Mouse (Mus musculus) heart, postnatal 36 days (tissue): ENCODE measurements at regions not wholly inside any gene's neighbourhood (a gene's known extent, or its start where the extent isn't known, plus 50 kb on each side); places are given as distances from the start of the nearest gene placed in this dataset.

Experiments used
- DNase-seq, 2 experiments: peaks; one replicate each; pipeline ENCODE4 v3.0.0; 2021 to 2022
- intact Hi-C: fragments of 180-260 bp; cut with DNase I; formaldehyde crosslinking; loops from one replicate; pipeline ENCODE4 v1.15.1; 2025

DNA sequence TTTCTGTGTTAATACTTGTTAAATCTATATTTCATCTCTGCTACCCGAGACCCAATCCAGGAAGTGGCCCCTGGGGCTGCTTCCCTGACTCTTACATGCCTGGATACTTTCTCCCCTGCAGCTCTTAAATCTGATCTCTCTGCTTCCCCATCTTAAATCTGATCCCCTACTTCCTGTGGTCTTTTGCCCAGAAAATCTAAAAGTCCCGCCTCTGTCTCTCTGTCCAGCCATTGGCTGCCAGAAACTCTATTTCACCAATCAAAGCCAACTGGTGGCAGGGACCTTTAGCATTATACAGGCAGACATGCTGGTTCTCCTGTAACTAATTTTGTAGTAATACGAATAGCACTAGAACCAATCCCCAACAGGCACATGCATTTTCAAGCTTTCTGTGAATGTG is 59.0 kb upstream of the Ccdc91 start:
- intact Hi-C loops: no loop called here
- DNase-seq: no peak

DNA sequence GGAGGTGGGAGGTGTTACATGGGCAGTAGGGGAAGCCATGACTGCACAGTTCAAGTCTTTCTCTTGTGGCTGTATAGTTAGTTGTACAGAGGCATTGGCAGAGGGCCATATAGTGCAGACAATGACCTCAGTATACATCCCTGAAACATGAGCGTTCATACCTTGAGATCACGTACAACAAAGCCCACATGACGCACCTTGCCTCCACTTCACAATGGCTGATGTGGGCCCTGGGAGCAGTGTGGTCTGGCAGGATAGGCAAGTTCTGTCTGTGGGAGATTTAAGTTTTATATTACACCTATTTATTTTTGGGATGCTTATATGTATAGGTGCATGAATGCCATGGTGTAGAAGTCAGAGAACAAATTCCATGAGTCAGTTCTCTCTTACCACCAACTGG is 61.9 kb upstream of the Ccdc91 start:
- no peak for DNase-seq
- intact Hi-C loops: no loop called here

DNA sequence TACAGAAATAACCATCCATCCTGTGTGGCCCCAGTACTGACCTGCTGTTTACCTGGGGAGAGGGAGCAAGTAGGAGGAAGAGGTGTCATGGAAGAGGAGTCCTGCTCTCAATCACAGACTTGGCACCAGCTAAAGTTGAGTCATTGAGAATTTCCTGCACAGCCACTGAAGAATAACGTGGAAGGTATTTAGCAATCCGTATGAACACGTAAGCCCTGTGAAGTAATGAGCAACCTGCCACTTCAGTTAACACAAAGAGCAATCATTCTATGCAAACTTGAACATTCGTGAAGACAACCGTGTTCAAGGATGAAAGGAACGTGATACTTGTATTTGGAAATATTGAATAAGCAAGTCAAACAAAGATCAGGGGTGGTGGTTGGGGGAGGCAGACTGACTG is 77.6 kb upstream of the Ccdc91 start:
- DNase-seq: no peak
- intact Hi-C loops: no loop called here

DNA sequence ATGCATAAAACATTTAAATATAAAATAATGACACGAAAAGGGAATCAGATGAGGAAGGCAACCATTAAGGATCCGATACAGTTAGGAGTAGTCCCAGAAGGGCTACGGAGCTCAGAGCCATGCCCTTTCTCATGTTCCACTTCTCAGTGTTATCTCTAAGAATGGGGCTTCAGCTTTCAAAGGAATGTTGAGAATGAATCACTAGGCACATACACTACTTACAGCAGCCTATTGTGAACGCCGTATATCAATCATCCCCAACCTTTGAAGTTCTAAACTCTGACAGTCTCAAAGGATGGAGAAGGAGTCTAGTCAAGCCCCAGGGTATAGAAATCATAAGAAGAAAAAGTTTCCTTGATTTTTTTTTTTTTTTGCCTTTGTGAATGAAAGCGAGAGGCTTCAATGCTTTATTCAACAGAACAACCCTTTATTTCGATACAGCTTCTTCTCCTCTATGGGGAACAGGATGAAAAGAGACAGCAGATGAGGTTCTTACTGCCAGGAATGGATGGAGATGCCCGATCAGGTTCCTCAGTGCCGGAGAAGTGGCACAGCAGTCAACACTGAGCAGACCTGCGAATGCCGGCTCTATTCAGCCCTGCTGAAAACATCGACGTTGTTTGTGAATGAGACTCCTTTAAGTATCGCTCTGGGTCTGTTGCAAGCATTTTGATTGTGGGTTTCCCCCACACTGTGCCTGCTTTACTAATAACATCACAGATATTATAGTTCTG is 84.0 kb upstream of the Ccdc91 start:
- intact Hi-C loops: no loop called here
- no peak for DNase-seq

DNA sequence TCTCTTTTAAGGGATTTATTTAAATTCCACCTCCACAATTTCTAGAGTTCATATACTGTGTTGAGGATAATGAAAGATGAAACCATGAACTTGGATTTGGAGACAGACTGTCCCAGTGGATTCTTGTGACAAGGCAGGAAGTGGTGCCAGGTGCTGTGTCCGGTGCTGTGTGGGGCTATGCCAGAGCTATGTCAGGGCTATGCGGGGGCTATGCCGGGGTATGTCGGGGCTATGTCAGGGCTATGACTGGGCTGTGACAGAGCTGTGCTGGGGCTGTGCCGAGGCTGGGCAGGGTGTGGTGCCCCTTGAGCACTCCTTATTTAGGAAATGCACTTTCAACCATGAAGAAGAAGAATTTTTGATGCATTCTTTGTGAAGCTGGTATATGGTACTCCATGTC is 85.1 kb upstream of the Ccdc91 start:
- intact Hi-C loops: no loop called here
- no peak for DNase-seq

DNA sequence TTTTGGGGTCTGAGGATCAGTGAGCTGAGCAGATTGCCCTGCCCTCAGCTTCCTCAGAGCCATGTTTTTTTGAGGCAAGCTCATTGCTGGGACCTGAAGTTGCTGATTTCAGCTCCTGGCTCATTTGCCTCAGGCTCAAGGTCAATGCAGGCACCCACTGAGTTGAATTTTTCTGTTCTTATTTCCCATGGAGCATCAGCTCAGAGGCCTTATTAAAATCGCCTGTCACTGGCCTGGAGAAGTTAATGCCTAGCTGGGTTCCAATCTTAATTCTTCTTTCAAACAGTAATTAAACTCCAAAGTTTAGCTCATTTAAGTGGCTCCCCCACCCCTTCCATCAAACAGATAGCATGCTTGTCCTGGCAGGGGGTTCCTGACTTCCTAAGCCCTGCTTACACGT is 86.9 kb upstream of the Ccdc91 start:
- DNase-seq: no peak
- intact Hi-C loops: no loop called here

DNA sequence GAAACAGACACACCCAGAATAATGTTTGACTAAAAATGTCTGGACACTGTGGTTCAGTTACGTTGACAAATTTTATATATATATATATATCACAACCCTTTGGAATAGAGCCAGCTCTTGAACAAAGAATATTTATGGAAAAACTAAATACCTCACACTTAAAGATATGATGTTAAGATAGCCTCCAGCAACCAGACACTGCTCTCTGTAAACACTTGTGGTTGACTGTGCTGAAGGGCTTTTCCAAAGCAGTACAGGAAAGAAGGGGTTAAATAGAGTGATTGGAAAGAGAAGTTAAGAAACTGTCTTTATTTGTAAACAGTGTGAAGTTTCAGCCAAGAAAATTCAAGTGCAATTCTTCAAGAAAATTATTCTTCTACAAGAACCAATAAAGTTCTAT is 90.0 kb upstream of the Ccdc91 start:
- intact Hi-C loops: no loop called here
- DNase-seq: no peak

DNA sequence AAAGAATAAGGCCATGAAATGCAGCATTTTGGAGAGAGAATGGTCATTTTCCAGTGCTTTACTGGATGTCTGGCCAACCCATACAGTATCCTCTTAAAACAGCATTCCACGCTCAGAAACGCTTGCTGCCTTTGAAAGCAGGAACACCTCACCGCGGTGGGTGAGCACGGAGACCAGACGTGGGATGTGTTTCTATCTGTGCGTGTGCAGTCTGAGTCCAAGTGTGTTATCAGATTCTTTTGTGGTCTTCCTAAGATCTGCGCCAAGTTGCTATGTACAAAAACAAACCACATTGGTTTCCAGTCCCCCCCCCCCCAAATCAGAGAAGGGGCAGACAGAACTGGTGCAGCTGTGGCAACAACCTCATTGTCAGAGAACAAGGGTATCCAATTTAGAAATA is 95.1 kb upstream of the Ccdc91 start:
- intact Hi-C loops: no loop called here
- no peak for DNase-seq

DNA sequence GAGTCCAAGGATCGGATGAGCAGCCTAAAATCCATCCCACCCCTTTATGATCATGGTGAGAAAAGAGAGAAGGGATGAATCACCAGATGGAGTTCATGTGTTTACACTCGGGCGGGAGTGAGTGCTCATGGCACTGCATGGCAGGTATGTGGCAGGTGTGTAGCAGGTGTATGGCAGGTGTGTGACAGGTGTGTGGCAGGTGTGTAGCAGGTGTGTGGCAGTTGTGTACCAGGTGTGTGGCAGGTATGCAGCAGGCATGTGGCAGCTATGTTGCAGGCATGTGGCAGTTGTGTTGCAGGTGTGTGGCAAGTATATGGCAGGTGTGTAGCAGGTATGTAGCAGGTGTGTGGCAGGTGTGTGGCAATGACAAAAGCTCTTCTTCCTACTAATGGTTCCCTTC is 97.9 kb upstream of the Ccdc91 start:
- no peak for DNase-seq
- intact Hi-C loops: no loop called here

DNA sequence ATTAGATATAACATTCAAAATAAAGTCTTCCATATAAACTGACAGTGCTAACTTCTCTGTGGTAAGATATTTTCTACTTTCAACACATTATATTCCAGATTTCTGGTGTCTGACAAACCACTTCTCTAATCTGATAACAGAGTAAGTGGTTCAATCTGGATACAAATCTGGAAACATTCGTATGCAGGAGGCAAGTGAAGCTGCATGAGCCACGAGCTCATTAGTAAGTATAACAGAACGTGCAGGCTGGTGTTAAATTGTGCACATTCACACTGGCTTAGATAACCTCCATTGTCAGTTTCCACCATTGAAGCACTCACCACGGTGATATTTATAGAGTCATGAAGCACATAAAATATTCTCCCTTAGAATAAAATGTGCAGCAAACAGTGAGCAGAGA is 103.9 kb upstream of the Ccdc91 start:
- intact Hi-C loops: no loop called here
- no peak for DNase-seq

DNA sequence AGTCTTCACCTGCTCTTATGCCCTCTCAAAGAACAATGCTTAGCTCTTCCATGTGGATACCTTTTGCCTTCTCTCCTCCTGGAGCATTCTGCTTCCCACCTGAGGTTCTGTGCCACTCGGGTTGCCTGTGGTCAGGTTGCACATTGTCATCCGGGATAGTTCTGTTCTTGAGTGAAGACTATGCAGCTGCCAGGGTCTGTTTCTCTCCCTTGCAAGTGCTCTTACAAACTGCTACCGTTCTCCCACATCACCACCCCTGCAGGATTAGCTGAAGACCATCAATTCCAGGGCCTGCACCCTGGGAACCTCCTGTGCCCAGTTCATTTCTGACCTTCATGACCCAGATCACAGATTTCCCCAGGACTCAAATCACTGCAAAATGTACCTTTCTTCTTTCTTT is 104.3 kb upstream of the Ccdc91 start:
- no peak for DNase-seq
- intact Hi-C loops: no loop called here

DNA sequence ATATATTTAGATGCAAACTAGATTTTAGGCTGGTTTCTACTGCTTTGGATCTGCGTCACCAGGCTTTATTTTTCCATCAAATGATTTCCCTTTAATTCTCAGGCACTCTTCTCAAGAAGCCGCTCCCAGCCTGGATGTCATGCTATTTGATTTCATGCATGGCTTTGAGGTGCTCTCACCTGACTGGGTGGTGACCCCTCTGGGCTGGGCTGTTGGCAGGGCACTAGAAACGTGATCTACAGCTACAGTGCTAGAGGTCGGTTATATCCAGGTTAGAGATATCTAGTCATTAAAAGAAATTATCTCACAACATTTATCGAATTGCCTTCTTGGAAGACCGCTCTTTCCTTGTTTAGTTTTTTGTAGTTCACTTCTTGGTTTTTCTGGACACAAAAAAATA is 98.9 kb upstream of the Pthlh start:
- intact Hi-C loops: no loop called here

DNA sequence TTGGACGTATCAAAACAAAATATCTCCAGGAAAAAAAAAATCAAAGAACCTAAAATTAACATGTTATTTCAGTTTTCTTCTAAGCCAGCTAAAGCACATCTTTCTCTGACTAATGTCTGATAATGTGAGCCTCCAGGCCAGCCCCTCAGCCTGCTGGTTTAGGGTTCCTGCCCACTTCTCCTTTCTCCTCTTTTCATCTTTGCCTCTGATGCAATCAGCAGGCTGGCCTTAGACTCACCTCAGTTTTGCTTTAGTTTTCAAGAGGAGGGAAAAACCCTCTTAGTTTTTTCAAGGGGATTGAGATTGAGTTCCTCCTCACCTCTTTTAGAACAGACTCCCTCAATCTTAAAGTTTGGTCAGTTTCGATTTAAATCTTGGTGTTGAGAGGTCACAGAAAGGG is 93.0 kb upstream of the Pthlh start:
- intact Hi-C loops: no loop called here
- no peak for DNase-seq

More for the DNA sequence above, 98.9 kb upstream of the Pthlh start:
- no peak for DNase-seq

DNA sequence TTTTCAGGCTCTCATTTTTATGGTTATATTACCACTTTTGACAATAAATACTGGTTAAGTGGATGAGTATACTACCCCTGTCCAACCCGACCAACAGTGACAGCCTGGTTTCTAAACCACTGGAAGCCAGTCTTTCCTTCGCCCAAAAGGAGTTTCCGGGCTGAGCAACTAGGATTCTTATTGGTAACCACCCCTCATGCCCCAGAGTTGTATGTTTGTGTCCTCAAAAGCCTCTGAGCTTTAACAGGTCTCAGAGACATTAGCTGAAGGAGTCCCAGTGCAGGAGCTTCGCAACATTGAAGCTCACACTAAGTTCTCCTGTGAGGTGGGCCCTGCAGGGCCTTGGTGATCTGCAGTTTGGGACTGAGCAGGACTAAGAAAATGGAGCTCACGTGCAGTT is 92.6 kb upstream of the Pthlh start:
- intact Hi-C loops: no loop called here

DNA sequence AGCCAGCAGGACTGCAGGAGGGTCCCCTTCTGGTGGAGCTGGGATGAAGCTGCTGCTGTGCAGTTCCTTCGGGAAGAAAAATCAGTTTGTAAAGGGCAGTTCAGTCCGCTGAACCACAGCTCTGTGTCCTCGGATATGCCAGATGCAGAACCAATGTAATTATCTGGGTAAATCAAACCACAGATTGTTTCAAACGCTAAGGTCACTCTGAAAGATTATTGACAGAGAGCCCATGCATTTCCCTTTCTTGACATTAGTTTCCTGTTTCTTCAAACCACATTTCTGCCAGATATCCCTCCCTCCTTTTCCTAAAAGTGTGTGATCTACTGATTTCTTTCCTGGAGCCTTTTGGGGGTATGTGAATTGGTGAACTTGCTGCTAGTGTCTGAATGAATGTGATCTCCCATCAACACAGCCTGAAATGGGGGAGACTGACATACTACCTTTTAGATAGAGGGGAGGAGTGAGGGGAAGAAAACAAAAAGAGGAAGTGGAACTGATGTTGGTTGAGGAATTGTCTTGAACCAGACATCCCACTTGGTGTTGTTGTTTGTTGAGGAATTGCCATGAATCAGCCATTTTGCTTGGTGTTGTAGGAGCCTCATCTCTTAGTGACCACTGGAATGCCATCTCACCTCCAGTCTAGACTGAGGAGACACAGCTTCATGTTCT is 85.7 kb upstream of the Pthlh start:
- intact Hi-C loops: no loop called here
- no peak for DNase-seq

More for the DNA sequence above, 92.6 kb upstream of the Pthlh start:
- DNase-seq: no peak

DNA sequence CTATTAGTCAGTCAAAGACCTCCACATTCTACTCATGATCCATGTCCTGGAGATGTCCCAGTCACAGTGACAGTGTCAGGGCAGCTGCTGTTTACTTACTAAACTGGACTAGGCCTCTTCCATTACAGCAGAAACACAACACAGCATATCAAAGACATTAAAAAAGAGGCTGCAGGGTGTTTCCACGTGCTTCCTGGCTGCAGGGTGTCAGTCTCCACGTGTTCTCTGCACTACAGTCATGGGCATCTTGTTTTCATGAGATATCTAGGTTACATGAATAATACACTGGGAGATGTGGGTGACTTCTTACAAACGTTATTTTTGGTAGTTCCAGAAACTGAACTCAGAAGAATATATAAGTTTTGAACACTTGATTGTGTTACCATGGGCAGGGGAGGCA is 84.6 kb upstream of the Pthlh start:
- intact Hi-C loops: no loop called here
- DNase-seq: no peak

DNA sequence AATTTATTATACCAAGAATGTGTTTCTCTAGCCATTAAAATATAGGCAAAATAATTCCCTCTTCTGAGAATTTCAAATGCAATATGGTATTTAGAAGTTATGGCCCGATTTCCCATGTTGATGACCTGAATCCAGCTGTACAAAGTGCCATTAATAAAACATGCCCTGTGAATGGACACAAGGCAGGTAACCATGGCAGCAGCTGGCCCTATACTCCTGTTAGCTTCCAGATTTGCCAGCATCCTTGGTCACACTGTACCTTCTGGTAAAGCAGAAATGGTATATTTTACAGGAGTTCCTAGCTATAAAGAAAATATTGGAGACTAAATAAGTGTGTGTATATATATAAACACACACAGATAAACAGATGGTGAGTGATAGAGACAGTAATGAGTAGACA is 77.1 kb upstream of the Pthlh start:
- intact Hi-C loops: no loop called here
- no peak for DNase-seq

DNA sequence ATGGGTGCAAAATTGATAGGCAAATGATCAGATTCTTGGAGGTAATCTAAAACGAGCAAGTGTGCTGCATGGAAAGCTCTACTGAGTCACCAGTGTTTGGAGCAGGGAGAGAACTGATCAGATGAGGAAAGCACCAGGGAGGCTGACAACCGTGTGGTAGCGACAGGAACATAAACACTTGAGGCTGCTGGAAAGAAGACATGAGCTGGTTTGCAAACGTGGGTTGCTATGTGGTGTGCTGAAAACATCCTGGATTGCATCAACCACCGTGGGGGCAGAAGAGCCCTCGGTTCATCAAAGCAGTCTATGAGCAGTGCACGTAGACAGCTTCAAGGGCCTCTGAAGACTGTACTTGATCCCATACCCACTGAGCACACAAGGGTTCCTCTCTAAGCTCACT is 69.0 kb upstream of the Pthlh start:
- DNase-seq: no peak
- intact Hi-C loops: no loop called here

DNA sequence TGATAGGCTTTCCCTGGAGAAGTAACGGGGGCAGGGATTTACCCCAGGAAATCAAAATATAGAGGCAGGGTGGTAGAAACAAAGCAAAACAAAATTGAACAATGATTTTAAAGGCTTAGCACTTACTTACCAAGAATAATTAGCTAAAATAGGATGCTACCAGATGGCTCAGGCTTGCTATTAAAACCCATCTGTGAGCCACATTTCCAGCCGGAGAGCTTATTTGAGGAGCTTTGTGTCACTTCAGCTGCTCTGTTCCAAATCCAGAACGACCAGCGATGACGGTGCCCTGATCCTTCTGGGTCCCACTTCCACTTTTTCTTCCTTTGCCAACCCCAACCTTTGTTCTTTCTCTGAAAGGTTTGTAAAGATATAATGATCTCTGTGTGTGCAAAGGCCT is 65.2 kb upstream of the Pthlh start:
- no peak for DNase-seq
- intact Hi-C loops: no loop called here

DNA sequence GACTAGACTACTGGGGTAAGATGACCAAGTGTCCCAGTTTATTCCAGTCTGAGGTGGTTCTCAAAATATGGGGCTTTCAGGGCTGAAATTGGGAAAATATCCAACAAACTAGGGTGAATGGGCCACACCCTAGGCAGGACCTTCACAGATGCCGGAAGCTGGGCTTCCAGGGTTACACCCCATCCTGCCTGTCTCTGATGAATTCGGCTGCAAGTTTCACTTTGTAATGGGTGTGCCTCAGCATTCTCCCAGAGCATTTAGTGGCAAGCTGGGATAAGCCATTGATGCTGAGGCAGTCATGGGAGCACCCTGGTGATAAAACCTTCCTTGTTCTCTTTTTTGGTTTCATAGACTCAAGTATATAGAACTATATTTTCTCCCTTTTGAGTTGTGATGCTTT is 60.4 kb upstream of the Pthlh start:
- intact Hi-C loops: no loop called here
- DNase-seq: no peak

DNA sequence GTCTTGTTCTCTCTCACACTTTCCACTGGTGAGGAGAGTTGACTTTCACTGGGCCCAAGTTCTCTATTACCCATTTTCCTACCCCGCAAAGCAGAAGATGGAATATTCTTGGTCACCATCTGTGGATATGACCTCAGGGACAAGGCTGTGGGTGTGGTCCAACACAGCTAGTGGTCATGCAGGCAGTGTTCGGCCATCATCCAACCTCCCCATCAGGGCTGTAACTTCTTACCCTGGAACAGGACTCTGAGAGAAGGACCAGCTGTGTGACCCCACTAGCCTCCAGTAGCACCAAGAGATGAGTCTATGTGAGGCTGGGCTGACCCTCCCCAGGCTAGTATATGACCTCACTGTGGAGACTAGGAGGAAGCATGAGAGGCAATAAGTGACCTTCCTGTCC is 54.1 kb upstream of the Pthlh start:
- DNase-seq: peak; percentile 6 to 9
- intact Hi-C loops: no loop called here

DNA sequence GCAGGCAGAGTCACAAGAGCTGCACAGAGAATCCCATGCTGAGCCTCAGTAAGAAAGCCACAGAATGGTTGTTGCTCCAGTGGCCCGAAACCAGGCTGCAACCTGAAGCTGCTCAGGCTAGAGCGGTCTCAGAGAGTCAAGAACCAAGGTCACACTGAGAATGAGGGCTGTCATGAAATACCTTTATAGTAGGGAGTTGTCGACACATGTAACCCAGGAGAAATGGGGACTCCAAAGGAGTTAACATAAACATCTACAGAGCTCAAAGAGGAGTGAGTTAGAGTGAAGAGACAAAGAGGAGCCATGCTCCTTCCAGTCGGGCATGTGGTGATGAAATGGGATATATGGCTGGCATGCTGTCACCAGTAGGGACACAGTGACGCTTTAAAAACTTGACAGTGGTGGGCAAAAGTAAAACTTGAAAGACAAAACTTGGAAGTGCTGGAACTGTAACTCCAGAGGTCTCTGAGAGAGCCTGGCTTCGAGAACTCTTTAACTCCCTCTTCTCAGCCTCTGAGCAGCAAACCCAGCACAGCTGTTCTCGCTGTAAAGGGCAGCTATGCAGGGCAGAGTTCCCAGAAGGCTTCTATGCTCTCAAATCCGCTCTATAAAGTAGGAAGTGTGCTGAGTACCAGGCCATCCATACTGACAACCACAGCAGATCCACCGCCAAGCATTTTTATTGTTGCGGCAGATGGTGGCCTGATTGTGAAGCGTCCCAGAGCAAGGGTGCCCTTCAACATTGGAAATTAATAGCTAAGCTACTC is 52.9 kb upstream of the Pthlh start:
- intact Hi-C loops: no loop called here
- no peak for DNase-seq
